Mouse (Mus musculus) brain, embryonic 14.5 days (tissue): ENCODE measurements at regions not wholly inside any gene's neighbourhood (a gene's known extent, or its start where the extent isn't known, plus 50 kb on each side); places are given as distances from the start of the nearest gene placed in this dataset.

Experiments
- CTCF ChIP-seq: fragments of 200-500 bp; IDR thresholded peaks from 2 replicates; pipeline ENCODE4 v1.5.1; 2012; ENCODE audit warnings: inconsistent platforms, mild to moderate bottlenecking, moderate library complexity, borderline replicate concordance; ENCODE audit not compliant: insufficient read depth, insufficient read length; ENCODE audit errors: extremely low read depth
- POLR2A ChIP-seq: fragments of 200-500 bp; IDR thresholded peaks from 2 replicates; pipeline ENCODE4 v1.6.1; 2012; ENCODE audit warnings: mild to moderate bottlenecking, inconsistent platforms, borderline replicate concordance; ENCODE audit not compliant: poor library complexity, insufficient read depth, insufficient read length, severe bottlenecking; ENCODE audit errors: extremely low read depth

DNA sequence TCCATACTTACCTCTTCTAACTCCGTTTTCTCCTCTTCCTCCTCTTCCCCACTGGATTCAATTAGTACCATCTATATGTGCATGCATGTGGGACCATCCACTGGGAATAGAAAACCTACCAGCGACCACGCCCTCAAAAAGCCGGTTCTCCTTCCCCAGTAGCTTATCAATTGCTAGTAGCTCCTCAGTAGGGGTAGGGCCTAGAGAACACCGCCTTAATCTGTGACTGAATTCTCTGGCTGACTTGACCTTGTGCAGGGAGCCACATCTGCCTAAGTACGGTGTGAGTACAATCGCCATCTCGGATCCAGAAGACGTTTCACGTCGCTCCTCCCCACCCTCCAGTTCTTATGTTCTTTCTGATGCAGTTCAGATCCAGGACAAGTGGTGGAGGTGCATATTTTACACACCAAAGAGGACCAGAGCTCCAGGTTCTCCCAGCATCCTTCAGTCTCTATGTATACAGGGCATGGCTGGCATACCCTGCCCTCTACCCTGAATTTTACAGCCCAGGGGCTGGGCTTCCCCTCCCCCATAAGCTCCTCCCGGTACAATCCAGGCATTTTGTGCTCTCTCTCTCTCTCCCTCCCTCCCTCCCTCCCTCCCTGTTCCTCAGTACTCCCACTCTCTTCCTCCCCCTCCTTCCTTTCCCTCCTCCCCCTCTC, 61.0 kb upstream of the Zfp366 start:
- no peak for TF ChIP-seq POLR2A
- no peak for TF ChIP-seq CTCF
